Mouse (Mus musculus) left cerebral cortex, adult 2 months (tissue): Measurements from ENCODE around the gene H3f3a. TPM values are rescaled to one million over a fixed set of nuclear protein-coding genes. Genes with fewer than 3 reads are reported as not detected.

ENCODE experiments used
- DNase-seq, 2 experiments: peaks; one replicate each; pipeline ENCODE4 v3.0.0; 2021 to 2022; ENCODE audit warnings: low spot score in 2 of 2, mixed read lengths in 1 of 2; ENCODE audit errors: extremely low spot score in 1 of 2
- H3K27ac ChIP-seq: fragments of 200-600 bp; 2 replicates; pipeline ENCODE4 v1.8.1; 2022
- H3K4me3 ChIP-seq: fragments of 200-600 bp; 2 replicates; pipeline ENCODE4 v1.8.1; 2022
- CTCF ChIP-seq: fragments of 200-600 bp; IDR thresholded peaks from 2 replicates; pipeline ENCODE4 v1.8.1; 2022; ENCODE audit warnings: antibody characterized with exemption, mild to moderate bottlenecking, moderate library complexity
- intact Hi-C: fragments of 180-260 bp; cut with DNase I; formaldehyde crosslinking; loops from one replicate; pipeline ENCODE4 v1.15.1; 2025
- long read RNA-seq, 2 experiments: library from polyadenylated mRNA; stranded (forward); transcript quantifications; one replicate each; pipeline ENCODE4 v2.0.0; 2021; ENCODE audit warnings: borderline mapping rate in 2 of 2
- total RNA-seq, 2 experiments: library from RNA; stranded (reverse); gene quantifications; 2 replicates each; pipeline ENCODE4 v1.2.3; 2021

Gene H3f3a
- total RNA-seq: 100 to 1,000 TPM; 261 to 262 TPM
- long read RNA-seq, experiment 1, transcript H3f3a-205 (4 exons, 2,841 nt): major isoform, 40 of 43 reads
- long read RNA-seq, experiment 1, partial matches to known transcripts: 0 of 43 reads
- long read RNA-seq, experiment 1, other reads (novel, unspliced or antisense): 3 of 43 reads
- long read RNA-seq, experiment 2, transcript H3f3a-205 (4 exons, 2,841 nt): major isoform, 29 of 34 reads
- long read RNA-seq, experiment 2, partial matches to known transcripts: 2 of 34 reads
- long read RNA-seq, experiment 2, other reads (novel, unspliced or antisense): 3 of 34 reads

DNA sequence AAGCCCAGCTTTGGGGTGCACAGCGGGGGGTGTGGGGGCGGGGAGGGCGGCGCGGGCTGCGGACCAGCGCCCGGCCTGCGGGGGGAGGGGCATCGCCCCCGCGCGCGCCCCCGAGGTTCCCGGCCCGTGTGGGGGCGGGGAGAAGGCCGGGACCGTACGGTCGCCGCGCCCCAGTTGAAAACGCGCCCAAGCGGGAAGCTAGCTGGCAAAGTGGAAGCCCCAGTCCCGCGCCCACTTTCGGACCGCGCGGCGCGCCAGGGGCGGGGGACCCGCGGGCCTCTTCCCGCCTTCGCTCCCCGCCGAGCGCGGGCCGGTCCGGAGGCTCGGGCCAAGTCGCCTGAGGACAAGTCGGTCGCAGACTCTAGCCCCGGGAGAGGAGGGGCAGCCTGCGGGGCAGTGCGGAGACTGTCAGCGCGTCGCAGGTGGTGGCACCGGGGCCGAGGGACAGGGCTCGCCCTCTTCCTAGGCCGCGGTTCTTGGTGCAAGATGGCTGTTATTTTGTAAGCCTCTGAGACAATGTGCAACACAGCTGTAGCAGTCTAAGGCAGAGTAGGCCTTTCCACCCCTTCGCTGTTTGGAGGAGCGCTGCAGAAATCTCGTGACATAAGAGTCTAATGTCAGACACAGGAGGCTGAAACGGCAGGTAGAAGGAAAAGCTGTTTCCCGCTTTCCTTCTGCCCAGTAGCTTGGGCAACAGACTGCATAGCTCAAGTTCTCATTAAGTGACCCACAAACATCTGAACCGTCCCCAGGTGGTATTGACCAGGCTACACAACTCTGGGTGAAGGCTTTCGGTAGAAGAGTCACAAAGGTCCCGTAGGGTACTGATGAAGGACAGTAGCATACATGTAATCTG is at the start of gene H3f3a:
Gene H3f3a, minus strand, starts transcription at position 59 of the 856 bp plus-strand sequence.
- Histone ChIP-seq H3K4me3 (peak within 1 kb of the TSS; percentile 74), H3K27ac (peak within 1 kb of the TSS; percentile 97)
- no peak for TF ChIP-seq CTCF
- DNase-seq: peak in 1 of 2 experiments; percentile 81
- intact Hi-C loops: loop anchor here (1.0 to 5.0 kb wide), 5 partner anchors 36 to 338 kb away; no protein-coding TSS in a partner anchor

- Histone ChIP-seq H3K4me3 (no peak overlapping the region), H3K27ac (no peak overlapping the region)
- no peak for DNase-seq
- intact Hi-C loops: no loop called here
- TF ChIP-seq CTCF: no peak
Observed at GRCm38 (mm10) chr1:180860030-180860429, 46.3 kb upstream of the H3f3a start.

GRCm38 (mm10) chr1:180858763-180859162 is 45.0 kb upstream of the H3f3a start:
- no peak for DNase-seq
- no peak for TF ChIP-seq CTCF
- Histone ChIP-seq H3K27ac (no peak overlapping the region), H3K4me3 (no peak overlapping the region)
- intact Hi-C loops: no loop called here

GRCm38 (mm10) chr1:180850316-180851270 is 36.9 kb upstream of the H3f3a start, which contains the start of gene Sde2:
Gene Sde2 (plus strand): TSS chr1:180851127.
- DNase-seq: peak; percentile 100
- TF ChIP-seq CTCF: no peak
- intact Hi-C loops: loop anchor here (1.0 kb wide), 1 partner anchor 37 kb away; the partner anchor contains the start of gene H3f3a
- peak within 1 kb of the TSS; percentile 88 for H3K4me3 ChIP-seq
- H3K27ac ChIP-seq: peak within 1 kb of the TSS; percentile 99

GRCm38 (mm10) chr1:180849701-180850301 is 36.1 kb upstream of the H3f3a start:
- intact Hi-C loops: loop anchor here (1.0 kb wide), 1 partner anchor 36 kb away; the partner anchor contains the start of gene H3f3a

GRCm38 (mm10) chr1:180848511-180849241 is 34.9 kb upstream of the H3f3a start:
- DNase-seq: peak; percentile 29 to 30
- no peak for TF ChIP-seq CTCF
- peak overlapping the region; percentile 99 for H3K27ac ChIP-seq
- intact Hi-C loops: no loop called here
- peak overlapping the region; percentile 42 for H3K4me3 ChIP-seq

More at GRCm38 (mm10) chr1:180849701-180850301, 36.1 kb upstream of the H3f3a start:
- no peak for TF ChIP-seq CTCF
- Histone ChIP-seq H3K27ac (peak overlapping the region; percentile 99), H3K4me3 (peak overlapping the region; percentile 88)
- no peak for DNase-seq

GRCm38 (mm10) chr1:180848114-180848510 is 34.4 kb upstream of the H3f3a start:
- intact Hi-C loops: no loop called here
- H3K27ac ChIP-seq: peak overlapping the region; percentile 99

GRCm38 (mm10) chr1:180841561-180842300 is 28.0 kb upstream of the H3f3a start:
- H3K4me3 ChIP-seq: no peak overlapping the region
- TF ChIP-seq CTCF: no peak
- no peak overlapping the region for H3K27ac ChIP-seq
- intact Hi-C loops: no loop called here
- DNase-seq: no peak

More at GRCm38 (mm10) chr1:180848114-180848510, 34.4 kb upstream of the H3f3a start:
- TF ChIP-seq CTCF: no peak; the same call in 1 of the 2 replicates
- peak overlapping the region; percentile 42 for H3K4me3 ChIP-seq
- DNase-seq: peak; percentile 39 to 63

GRCm38 (mm10) chr1:180839201-180839910 is 25.6 kb upstream of the H3f3a start:
- no peak for DNase-seq
- H3K4me3 ChIP-seq: no peak overlapping the region
- TF ChIP-seq CTCF: no peak
- no peak overlapping the region for H3K27ac ChIP-seq
- intact Hi-C loops: no loop called here
